Mouse (Mus musculus) embryonic facial prominence, embryonic 14.5 days (tissue): Measurements from ENCODE around the gene Cd99l2. TPM values are rescaled to one million over a fixed set of nuclear protein-coding genes. Genes with fewer than 3 reads are reported as not detected.

Source experiments
- ATAC-seq: fragments of 200-750 bp; cut with Nextera tagmentation; 2 replicates; pipeline ENCODE4 v1.8.0; 2017; ENCODE audit warnings: low read depth, moderate number of reproducible peaks, moderate TSS enrichment
- DNase-seq: peaks from one replicate; pipeline ENCODE4 v3.0.0-alpha.2; 2015; ENCODE audit warnings: low spot score
- H3K27ac ChIP-seq: fragments of 300-500 bp; sonication (generic); replicated peaks from 2 replicates; pipeline ENCODE4 v1.5.1; 2014; ENCODE audit warnings: low read depth, mild to moderate bottlenecking, low read length, moderate library complexity
- H3K27me3 ChIP-seq: fragments of 300-500 bp; sonication (generic); replicated peaks from 2 replicates; pipeline ENCODE4 v1.6.1; 2014; ENCODE audit warnings: low read length; ENCODE audit not compliant: control insufficient read depth, insufficient read depth
- H3K36me3 ChIP-seq: fragments of 300-500 bp; sonication (generic); 2 replicates; pipeline ENCODE4 v1.6.1; 2014; ENCODE audit warnings: low read length, mixed read lengths; ENCODE audit not compliant: control insufficient read depth, insufficient read depth
- H3K4me1 ChIP-seq: fragments of 300-500 bp; sonication (generic); 2 replicates; pipeline ENCODE4 v1.6.1; 2014; ENCODE audit warnings: antibody characterized with exemption, low read length; ENCODE audit not compliant: control insufficient read depth, insufficient read depth
- H3K4me2 ChIP-seq: fragments of 300-500 bp; sonication (generic); 2 replicates; pipeline ENCODE4 v1.6.1; 2014; ENCODE audit warnings: low read depth, mild to moderate bottlenecking, low read length, moderate library complexity, mixed read lengths
- H3K4me3 ChIP-seq: fragments of 300-500 bp; sonication (generic); 2 replicates; pipeline ENCODE4 v1.5.1; 2014; ENCODE audit warnings: low read depth, mild to moderate bottlenecking, low read length
- H3K9ac ChIP-seq: fragments of 300-500 bp; sonication (generic); 2 replicates; pipeline ENCODE4 v1.6.1; 2014; ENCODE audit warnings: low read depth, mild to moderate bottlenecking, low read length, moderate library complexity, mixed read lengths
- H3K9me3 ChIP-seq: fragments of 300-500 bp; sonication (generic); 2 replicates; pipeline ENCODE4 v1.6.1; 2016; ENCODE audit warnings: low read length; ENCODE audit not compliant: control insufficient read depth
- WGBS: fragments of 180-500 bp; shearing (Covaris S2); extraction: QIAGEN DNeasy Blood & Tissue Kit; methylation state at CpG from one replicate; pipeline ENCODE4 v1.1.7; 2014; 5-methylcytosine and 5-hydroxymethylcytosine counted together
- polyA plus RNA-seq: library from polyadenylated mRNA; unstranded; fragments of >200 nt; fragmentation: Nextera tagmentation; extraction: Ambion mirVana; gene quantifications from 2 replicates; pipeline ENCODE4 v1.2.1, GENCODE M21; 2014

Cd99l2 gene
- polyA plus RNA-seq, 1 experiment from 2014 or later, result 27.6 TPM

DNA sequence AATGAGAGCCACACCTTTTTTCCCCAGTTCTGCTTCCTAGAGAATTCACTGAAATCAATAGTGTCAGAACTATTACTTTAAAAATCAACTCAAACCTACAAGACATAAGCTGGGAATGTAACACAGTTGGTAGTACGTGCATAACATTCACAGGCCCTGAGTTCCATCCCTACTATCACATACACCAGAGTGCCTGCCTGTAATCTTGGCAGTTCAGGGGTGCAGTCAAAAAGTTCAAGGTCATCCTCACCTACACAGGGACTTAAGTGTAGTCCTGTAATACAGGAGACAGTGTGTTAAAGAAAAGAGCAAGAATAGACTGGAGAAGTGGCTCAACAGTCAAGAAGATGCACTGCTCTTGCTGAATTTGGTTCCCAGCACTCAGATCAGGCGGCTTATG, 10.4 kb downstream of the Cd99l2 start:
- H3K4me2 ChIP-seq, result no peak overlapping the region

DNA sequence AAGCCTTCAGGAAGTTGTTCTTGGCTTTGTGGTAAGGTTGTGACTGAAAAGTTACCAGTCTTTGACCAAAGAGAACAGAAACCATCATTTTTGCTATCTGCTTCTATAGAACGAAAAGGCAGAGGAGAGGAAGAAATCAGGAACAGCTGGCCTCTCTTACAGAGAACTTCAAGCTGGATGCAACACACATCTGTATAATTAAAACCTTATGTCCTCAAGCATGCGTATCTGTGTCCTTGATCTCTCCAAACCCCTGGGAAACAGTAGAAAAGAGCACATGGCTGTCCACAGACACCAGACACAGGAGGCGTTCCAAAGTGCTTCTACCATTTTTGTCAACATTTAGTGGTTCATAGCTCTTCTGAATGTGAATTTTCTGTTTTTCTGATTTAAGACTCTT, 16.7 kb downstream of the Cd99l2 start:
- 0 out of 2 replicates have a peak, but pooled peaks have one; percentile 57 for ATAC-seq
- H3K9me3 ChIP-seq, result no peaks in the 10 kb centered on the region
- WGBS, result 36% methylated on average over 3 of the region's 3 CpGs

More for the DNA sequence above, 10.4 kb downstream of the Cd99l2 start:
- ATAC-seq, result no peak
- 89% methylated on average over 2 of the region's 2 CpGs for WGBS
- H3K27ac ChIP-seq, result no peak overlapping the region
- H3K36me3 ChIP-seq, result no peaks in the 10 kb centered on the region
- no peak overlapping the region for H3K4me3 ChIP-seq
- no peak overlapping the region for H3K9ac ChIP-seq
- DNase-seq, result no peak
- no peaks in the 10 kb centered on the region for H3K4me1 ChIP-seq
- H3K9me3 ChIP-seq, result no peaks in the 10 kb centered on the region
- no peaks in the 10 kb centered on the region for H3K27me3 ChIP-seq

DNA sequence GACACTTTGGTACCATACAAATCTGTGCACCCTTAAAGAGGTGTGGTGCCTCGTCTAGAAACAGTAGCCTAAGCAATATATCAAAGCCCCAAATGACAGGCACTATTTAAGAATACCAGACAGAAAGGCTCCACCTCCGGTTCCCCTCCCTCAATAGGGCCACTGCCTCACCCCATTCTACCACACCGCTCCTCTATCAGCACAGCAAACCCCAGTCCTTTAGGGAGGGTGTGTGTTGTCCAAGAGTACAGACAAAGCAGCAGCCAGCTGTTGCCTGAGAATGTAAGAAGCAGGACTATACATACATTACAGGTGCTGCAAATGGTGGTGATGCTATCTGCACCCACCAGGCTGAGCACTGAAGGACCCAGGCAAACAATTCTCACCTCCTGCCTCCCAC, 17.2 kb downstream of the Cd99l2 start:
- no peak for ATAC-seq
- Histone ChIP-seq H3K9ac (no peak overlapping the region), H3K4me3 (no peak overlapping the region), H3K9me3 (no peaks in the 10 kb centered on the region), H3K27ac (no peak overlapping the region), H3K27me3 (no peaks in the 10 kb centered on the region), H3K4me1 (peaks cover 3% of the 10 kb centered on the region; the same call in 1 of the 2 replicates), H3K36me3 (no peaks in the 10 kb centered on the region), H3K4me2 (no peak overlapping the region)
- no peak for DNase-seq
- WGBS, result 54% methylated on average over 3 of the region's 3 CpGs

More for the DNA sequence above, 16.7 kb downstream of the Cd99l2 start:
- Histone ChIP-seq H3K9ac (no peak overlapping the region), H3K4me1 (peaks cover 3% of the 10 kb centered on the region; the same call in 1 of the 2 replicates), H3K4me2 (no peak overlapping the region), H3K36me3 (no peaks in the 10 kb centered on the region), H3K27ac (no peak overlapping the region), H3K4me3 (no peak overlapping the region), H3K27me3 (no peaks in the 10 kb centered on the region)
- DNase-seq, result peak; percentile 69

DNA sequence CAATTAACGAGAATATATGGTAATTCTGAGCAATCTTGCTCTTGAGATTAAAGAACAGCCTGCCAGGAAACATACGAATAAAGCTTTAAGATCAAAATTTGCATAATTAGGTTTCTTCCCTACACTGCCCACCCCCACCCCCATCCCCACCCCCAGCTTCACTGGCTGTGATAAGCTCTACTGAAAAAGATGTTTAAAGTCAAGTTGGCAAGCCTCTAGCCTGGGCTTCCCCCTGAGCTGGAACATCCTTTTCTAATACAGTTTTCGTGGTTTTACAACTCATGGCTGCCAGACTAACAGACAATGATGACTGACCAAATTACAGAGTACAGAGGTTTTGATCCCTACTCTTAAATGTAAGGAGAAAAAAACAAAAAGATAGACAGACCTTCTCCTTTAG, 17.6 kb downstream of the Cd99l2 start:
- H3K4me2 ChIP-seq, result no peak overlapping the region
- no peak overlapping the region for H3K27ac ChIP-seq
- ATAC-seq, result no peak
- H3K36me3 ChIP-seq, result no peaks in the 10 kb centered on the region
- no peak for DNase-seq
- H3K4me1 ChIP-seq, result peaks cover 3% of the 10 kb centered on the region; the same call in 1 of the 2 replicates
- 65% methylated on average over 3 of the region's 3 CpGs for WGBS
- H3K9me3 ChIP-seq, result no peaks in the 10 kb centered on the region
- no peak overlapping the region for H3K4me3 ChIP-seq
- H3K9ac ChIP-seq, result no peak overlapping the region
- no peaks in the 10 kb centered on the region for H3K27me3 ChIP-seq

DNA sequence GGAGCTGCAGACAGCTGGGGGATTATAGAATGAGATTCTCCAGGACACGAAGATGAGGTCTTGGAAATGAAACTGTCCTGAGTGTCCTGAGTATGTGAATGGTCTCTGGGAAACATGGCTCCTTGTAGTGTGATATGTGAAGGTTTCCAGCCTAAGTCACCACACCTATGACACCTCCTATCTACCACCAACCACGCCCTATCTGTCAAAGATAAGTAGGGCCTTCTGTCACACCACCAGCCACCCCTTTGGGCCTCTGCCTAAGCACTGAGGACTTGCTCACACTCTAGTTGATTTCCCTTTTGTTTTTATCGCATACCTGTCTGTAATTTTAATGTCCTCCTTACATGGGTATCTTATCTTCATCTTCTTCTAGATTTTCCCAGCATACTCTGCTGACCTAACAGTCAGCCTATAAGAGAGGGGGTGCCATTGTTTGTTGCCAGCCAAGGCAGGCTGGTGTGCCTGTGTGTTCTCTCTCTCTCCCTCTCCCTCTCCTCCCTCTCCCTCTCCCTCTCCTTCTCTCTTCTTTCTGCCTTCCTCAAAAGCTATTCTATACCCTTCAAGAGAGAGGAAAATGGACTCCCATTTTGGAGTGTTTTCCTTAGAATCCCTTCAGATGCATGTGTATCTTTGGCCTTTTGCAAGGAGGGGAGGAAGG, 18.2 kb downstream of the Cd99l2 start:
- Histone ChIP-seq H3K9ac (no peak overlapping the region), H3K4me3 (no peak overlapping the region), H3K27ac (no peak overlapping the region), H3K27me3 (no peaks in the 10 kb centered on the region), H3K36me3 (no peaks in the 10 kb centered on the region), H3K9me3 (no peaks in the 10 kb centered on the region), H3K4me1 (peaks cover 3% of the 10 kb centered on the region; the same call in 1 of the 2 replicates), H3K4me2 (no peak overlapping the region)
- DNase-seq (no peak), ATAC-seq (no peak)
- WGBS, result 94% methylated on average over 3 of the region's 3 CpGs

DNA sequence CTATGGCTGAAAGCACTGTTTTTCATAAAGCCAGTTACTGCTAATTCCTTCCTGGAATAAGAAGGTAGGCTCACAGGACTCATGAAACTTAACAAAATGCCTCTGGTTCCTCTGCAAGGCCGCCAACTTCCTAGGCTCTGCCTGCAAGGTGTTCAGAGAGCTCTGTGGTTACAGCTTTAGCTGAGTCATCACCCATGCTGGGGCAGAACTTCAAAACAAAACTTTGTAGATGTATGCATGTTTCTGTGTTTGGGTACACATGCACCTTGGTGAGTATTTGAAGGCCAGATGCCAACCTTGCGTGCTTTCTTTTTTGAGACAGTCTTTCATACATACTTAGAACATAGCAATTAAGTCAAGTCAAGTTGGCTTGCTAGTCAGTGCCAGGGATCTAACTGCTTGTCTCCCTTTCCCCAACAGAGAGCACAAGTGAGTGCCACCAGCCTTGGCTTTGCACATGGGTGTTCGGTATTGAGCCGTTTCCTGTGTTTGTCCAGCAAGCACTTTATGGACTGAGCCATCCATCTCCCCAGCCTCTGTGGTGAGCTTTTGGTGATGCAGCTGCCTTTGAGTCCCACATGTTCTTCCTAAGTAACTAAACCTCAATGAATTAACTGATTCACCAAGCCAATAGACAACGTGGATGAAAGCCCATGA, 23.9 kb downstream of the Cd99l2 start:
- DNase-seq (no peak), ATAC-seq (no peak)
- no peak overlapping the region for H3K9ac ChIP-seq
- H3K9me3 ChIP-seq, result no peaks in the 10 kb centered on the region
- no peak overlapping the region for H3K4me2 ChIP-seq
- WGBS, result 87% methylated on average over 5 of the region's 5 CpGs
- H3K27ac ChIP-seq, result no peak overlapping the region
- H3K4me1 ChIP-seq, result no peaks in the 10 kb centered on the region
- no peak overlapping the region for H3K4me3 ChIP-seq
- H3K27me3 ChIP-seq, result no peaks in the 10 kb centered on the region
- no peaks in the 10 kb centered on the region for H3K36me3 ChIP-seq

DNA sequence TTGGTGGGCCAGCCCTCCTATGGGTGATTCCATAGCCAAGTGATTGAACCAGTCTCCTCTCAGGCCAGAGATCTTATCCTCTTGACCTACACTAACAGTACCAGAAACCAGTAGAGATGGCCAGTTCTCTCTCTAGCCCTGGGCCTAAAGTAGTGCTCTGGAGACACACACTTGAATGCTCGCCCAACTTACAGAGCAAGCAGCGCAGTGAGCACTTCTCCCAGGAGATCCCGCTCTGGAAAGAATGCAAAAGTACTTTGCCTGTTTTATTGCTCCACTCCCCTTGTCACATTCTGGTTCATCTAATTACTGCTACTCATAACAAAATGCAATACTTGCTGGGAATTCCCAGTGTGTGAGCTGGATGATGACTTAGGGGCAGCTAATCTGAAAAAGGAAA, 25.2 kb downstream of the Cd99l2 start:
- Histone ChIP-seq H3K27me3 (no peaks in the 10 kb centered on the region), H3K36me3 (no peaks in the 10 kb centered on the region), H3K4me1 (no peaks in the 10 kb centered on the region), H3K4me3 (no peak overlapping the region), H3K4me2 (no peak overlapping the region), H3K9me3 (no peaks in the 10 kb centered on the region), H3K9ac (no peak overlapping the region), H3K27ac (no peak overlapping the region)
- DNase-seq (no peak), ATAC-seq (no peak)
- 91% methylated on average over 3 of the region's 3 CpGs for WGBS

DNA sequence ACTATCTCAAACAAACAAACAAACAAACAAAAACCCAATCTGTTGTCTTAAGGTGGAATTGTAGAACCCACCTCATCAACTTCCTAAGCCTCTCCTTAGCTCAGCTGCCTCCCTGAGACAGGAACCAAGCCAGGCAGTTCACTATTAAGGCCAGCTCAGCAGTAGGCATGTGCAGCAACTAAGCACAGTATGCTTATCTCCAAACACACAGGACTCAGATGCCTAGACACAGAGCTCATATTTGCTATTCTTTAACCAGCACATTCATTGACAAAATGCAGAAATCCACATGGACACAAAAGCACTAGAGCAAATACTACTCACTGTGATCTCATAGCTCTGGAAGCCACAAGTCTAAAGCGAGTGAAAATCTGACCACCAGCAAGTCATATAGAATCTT, 27.2 kb downstream of the Cd99l2 start:
- no peaks in the 10 kb centered on the region for H3K9me3 ChIP-seq
- no peak for DNase-seq
- ATAC-seq, result no peak
- no peaks in the 10 kb centered on the region for H3K4me1 ChIP-seq
- no peak overlapping the region for H3K4me2 ChIP-seq
- WGBS, result 69% methylated on average over 1 of the region's 1 CpGs
- H3K27ac ChIP-seq, result no peak overlapping the region
- H3K27me3 ChIP-seq, result no peaks in the 10 kb centered on the region
- H3K36me3 ChIP-seq, result no peaks in the 10 kb centered on the region
- H3K4me3 ChIP-seq, result no peak overlapping the region
- no peak overlapping the region for H3K9ac ChIP-seq
